Mouse (Mus musculus) cerebellum, adult 2 months (tissue): ENCODE data around the gene Dntt.

Experiments used
- CTCF ChIP-seq: fragments of 200-500 bp; IDR thresholded peaks from 2 replicates; pipeline ENCODE4 v1.5.1; 2011; ENCODE audit warnings: low read depth, mild to moderate bottlenecking, control low read depth, low read length, moderate library complexity, borderline replicate concordance; ENCODE audit not compliant: insufficient read depth
- POLR2A ChIP-seq: fragments of 200-500 bp; IDR thresholded peaks from 2 replicates; pipeline ENCODE4 v1.6.1; 2011; ENCODE audit warnings: low read length, control low read depth, borderline replicate concordance; ENCODE audit not compliant: insufficient read depth

DNA sequence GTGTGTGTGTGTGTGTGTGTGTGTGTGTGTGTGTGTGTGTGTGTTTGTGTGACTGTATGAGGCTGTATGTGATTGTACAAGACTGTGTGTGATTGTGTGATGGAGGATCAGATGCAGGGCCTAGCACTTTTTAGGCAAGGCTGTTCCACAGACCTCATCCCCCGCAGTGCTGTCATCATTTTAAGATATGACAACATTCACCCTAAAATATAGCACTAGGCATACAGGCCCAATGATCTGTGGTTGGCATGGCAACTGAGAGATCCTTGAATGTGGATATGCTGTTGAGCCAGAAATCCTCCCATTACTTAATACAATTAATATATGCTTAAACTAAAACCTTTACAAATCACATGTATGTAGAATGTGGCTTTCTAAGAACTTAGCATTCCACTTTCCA lies 44.5 kb upstream of the Dntt start:
- TF ChIP-seq CTCF (no peak), POLR2A (no peak)
